Mouse (Mus musculus): ENCODE results near the gene AK157302.

- no peak for TF ChIP-seq CTCF (IDR thresholded peaks at IDR 0.05)
- no peak for TF ChIP-seq EP300 (IDR thresholded peaks at IDR 0.05)
These were observed 25.9 kb upstream of the AK157302 start for GRCm38 (mm10) chr13:21469097-21469496.

Measured in lung, postnatal 0 days (tissue).